In the genomic region with DNA sequence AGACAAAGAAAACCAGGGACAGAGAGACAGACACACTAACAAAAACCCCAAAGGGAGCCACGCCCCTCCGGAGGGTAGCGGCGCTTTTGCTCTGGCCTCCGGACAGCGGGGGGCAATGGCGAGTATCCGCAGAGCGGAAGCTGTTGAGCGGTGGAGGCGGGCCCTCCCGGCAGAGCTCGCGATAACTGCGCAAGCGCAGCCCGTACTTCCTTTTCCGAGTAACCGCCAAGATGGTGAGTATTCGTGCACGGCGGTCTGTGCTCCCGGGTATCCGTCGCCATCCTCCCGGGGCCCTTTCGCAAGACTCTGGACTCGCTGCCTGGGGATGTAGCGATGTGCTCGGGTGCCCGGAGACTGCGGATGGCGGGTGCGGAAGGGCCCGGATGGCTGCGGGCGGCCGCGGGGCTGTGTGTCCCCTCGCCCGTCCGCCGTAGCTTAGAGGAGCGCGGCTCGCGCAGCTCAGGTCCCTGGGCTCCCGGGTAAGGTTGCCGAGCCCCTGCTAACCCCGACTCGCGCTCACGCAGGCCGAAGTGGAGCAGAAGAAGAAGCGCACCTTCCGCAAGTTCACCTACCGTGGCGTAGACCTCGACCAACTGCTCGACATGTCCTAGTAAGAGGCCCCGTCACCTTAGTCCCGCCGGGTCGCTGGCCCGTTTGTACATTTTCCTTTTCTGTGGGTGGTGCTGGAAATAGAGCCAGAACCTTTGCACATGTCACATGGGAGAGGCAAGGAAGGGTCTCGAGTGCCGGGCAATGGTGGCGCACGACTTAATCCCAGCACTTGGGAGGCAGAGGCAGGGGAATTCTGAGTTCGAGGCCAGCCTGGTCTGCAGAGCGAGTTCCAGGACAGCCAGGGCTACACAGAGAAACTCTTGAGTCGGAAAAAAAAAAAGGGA, we compare ENCODE assay signal across 8 mouse cellular contexts. TPM values are rescaled to one million over a fixed set of nuclear protein-coding genes. Genes with fewer than 3 reads are reported as not detected.
DNase-seq lines count a peak whose midpoint lies in the region; ATAC-seq and TF ChIP-seq lines count a peak whose summit lies in the region.

Gene Rps15, plus strand, starts transcription at position 203 of the 896 bp plus-strand sequence.

- H3K27me3 ChIP-seq in C2C12 (ENCODE audit: control insufficient read depth, insufficient read depth, insufficient read length) (peaks cover under 1% of the 10 kb centered on the region), myocyte (ENCODE audit: control insufficient read depth, insufficient read depth, insufficient read length) (no peaks in the 10 kb centered on the region)
- H3K27me3 ChIP-seq in erythroblast, embryonic 14.5 days (ENCODE audit: control insufficient read depth): peaks cover 17% of the 10 kb centered on the region
- peaks cover 10% of the 10 kb centered on the region for H3K27me3 ChIP-seq in heart, embryonic 11.5 days (ENCODE audit: control insufficient read depth, insufficient read depth, low read length)
- peaks cover 5% of the 10 kb centered on the region; the same call in 1 of the 2 replicates for H3K27me3 ChIP-seq in kidney, embryonic 16.5 days (ENCODE audit: insufficient read depth, low read length)
- no peaks in the 10 kb centered on the region for H3K27me3 ChIP-seq in liver, adult 2 months (ENCODE audit: control insufficient read depth, insufficient read depth, low read length)
- H3K27me3 ChIP-seq in splenic B cell, adult 2 months (ENCODE audit: control insufficient read depth, insufficient read depth, low read length, poor library complexity, severe bottlenecking): no peaks in the 10 kb centered on the region

- H3K9me3 ChIP-seq in erythroblast, embryonic 14.5 days (ENCODE audit: control insufficient read depth, low read length): no peaks in the 10 kb centered on the region
- no peaks in the 10 kb centered on the region for H3K9me3 ChIP-seq in heart, embryonic 11.5 days (replicated peaks; ENCODE audit: control insufficient read depth, low read length)
- no peaks in the 10 kb centered on the region for H3K9me3 ChIP-seq in kidney, embryonic 16.5 days (ENCODE audit: low read length)

- WGBS in heart, embryonic 11.5 days (ENCODE audit: insufficient replicate concordance): under 1% methylated on average over 71 of the region's 72 CpGs
- WGBS in kidney, embryonic 16.5 days: under 1% methylated on average over 72 of the region's 72 CpGs
- under 1% methylated on average over 72 of the region's 72 CpGs for WGBS in liver, adult 2 months

- H3ac ChIP-seq in C2C12 (ENCODE audit: control insufficient read depth, insufficient read length, low read depth): peak within 1 kb of the TSS; percentile 74
- peak within 1 kb of the TSS; percentile 67 for H3ac ChIP-seq in myocyte (ENCODE audit: control insufficient read depth, insufficient read length)

- H3K9ac ChIP-seq in heart, embryonic 11.5 days (ENCODE audit: low read depth, low read length): peak within 1 kb of the TSS; percentile 100
- peak within 1 kb of the TSS; percentile 99 for H3K9ac ChIP-seq in kidney, embryonic 16.5 days (replicated peaks; ENCODE audit: low read length)
- peak within 1 kb of the TSS; percentile 95 for H3K9ac ChIP-seq in liver, adult 2 months (ENCODE audit: low read depth, low read length)

- peak; percentile 82 for TF ChIP-seq CTCF in C2C12 (IDR thresholded peaks at IDR 0.05; ENCODE audit: control insufficient read depth, insufficient read depth, insufficient read length)
- peak; percentile 51 for TF ChIP-seq CTCF in brain, embryonic 14.5 days (IDR thresholded peaks at IDR 0.05; ENCODE audit: borderline replicate concordance, extremely low read depth, insufficient read depth, insufficient read length)
- peak; percentile 79 for TF ChIP-seq CTCF in liver, adult 2 months (IDR thresholded peaks at IDR 0.05; ENCODE audit: low read depth, low read length)

- H3K4me1 ChIP-seq in erythroblast, embryonic 14.5 days (ENCODE audit: control insufficient read depth): peaks cover 64% of the 10 kb centered on the region
- H3K4me1 ChIP-seq in heart, embryonic 11.5 days (ENCODE audit: control insufficient read depth, insufficient read depth, low read length): 0 out of 2 replicates have a peak, but pooled peaks cover 8% of the 10 kb centered on the region
- peaks cover 17% of the 10 kb centered on the region for H3K4me1 ChIP-seq in kidney, embryonic 16.5 days (ENCODE audit: insufficient read depth, low read length)
- peaks cover 4% of the 10 kb centered on the region; the same call in 1 of the 2 replicates for H3K4me1 ChIP-seq in liver, adult 2 months (ENCODE audit: control insufficient read depth, insufficient read depth, low read length)

- H3K4me3 ChIP-seq in C2C12 (ENCODE audit: insufficient read depth, poor library complexity, severe bottlenecking) (peak within 1 kb of the TSS; percentile 97), myocyte (peak within 1 kb of the TSS; percentile 94)
- H3K4me3 ChIP-seq in erythroblast, embryonic 14.5 days (replicated peaks): peak within 1 kb of the TSS; percentile 97
- peak within 1 kb of the TSS; percentile 86 for H3K4me3 ChIP-seq in heart, embryonic 11.5 days (ENCODE audit: low read depth, low read length)
- H3K4me3 ChIP-seq in kidney, embryonic 16.5 days (ENCODE audit: low read length): peak within 1 kb of the TSS; percentile 97
- peak within 1 kb of the TSS; percentile 95 for H3K4me3 ChIP-seq in liver, adult 2 months (ENCODE audit: insufficient read depth, low read depth, low read length)

- DNase-seq in brain, embryonic 14.5 days (ENCODE audit: low read depth): peak; percentile 99
- DNase-seq in liver, adult 2 months (ENCODE audit: extremely low read depth, low read depth, low spot score): peak; percentile 80
- peak; percentile 98 for DNase-seq in splenic B cell, adult 2 months (ENCODE audit: low read depth, low spot score)

- H3K79me3 ChIP-seq in C2C12 (ENCODE audit: low read depth): peaks cover 17% of the 10 kb centered on the region

- H3K4me2 ChIP-seq in heart, embryonic 11.5 days: peak within 1 kb of the TSS; percentile 98
- peak within 1 kb of the TSS; percentile 82 for H3K4me2 ChIP-seq in kidney, embryonic 16.5 days (replicated peaks; ENCODE audit: low read depth, low read length)
- H3K4me2 ChIP-seq in myocyte (ENCODE audit: low read depth): peak within 1 kb of the TSS; percentile 84

- peak; percentile 62; the same call in 1 of the 2 replicates for TF ChIP-seq POLR2A in brain, embryonic 14.5 days (IDR thresholded peaks at IDR 0.05; ENCODE audit: borderline replicate concordance, extremely low read depth, insufficient read depth, insufficient read length, poor library complexity, severe bottlenecking)
- peak; percentile 96 for TF ChIP-seq POLR2A in liver, adult 2 months (IDR thresholded peaks at IDR 0.05; ENCODE audit: extremely low read depth, insufficient read depth, low read length)
- peak; percentile 97 for TF ChIP-seq POLR2A in myocyte (IDR thresholded peaks at IDR 0.05; ENCODE audit: insufficient read length, low read depth)

- H3K36me3 ChIP-seq in C2C12 (ENCODE audit: control insufficient read depth, insufficient read depth) (peaks cover 41% of the 10 kb centered on the region), myocyte (ENCODE audit: control insufficient read depth, insufficient read depth) (peaks cover 23% of the 10 kb centered on the region)
- peaks cover 44% of the 10 kb centered on the region for H3K36me3 ChIP-seq in erythroblast, embryonic 14.5 days (ENCODE audit: control insufficient read depth)
- peaks cover 17% of the 10 kb centered on the region for H3K36me3 ChIP-seq in heart, embryonic 11.5 days (ENCODE audit: control insufficient read depth, insufficient read depth, low read length)
- H3K36me3 ChIP-seq in kidney, embryonic 16.5 days (ENCODE audit: insufficient read depth, low read length): peaks cover 26% of the 10 kb centered on the region
- H3K36me3 ChIP-seq in liver, adult 2 months (ENCODE audit: control insufficient read depth, insufficient read depth, low read length): peaks cover 12% of the 10 kb centered on the region
- peaks cover 10% of the 10 kb centered on the region for H3K36me3 ChIP-seq in splenic B cell, adult 2 months (ENCODE audit: control insufficient read depth, insufficient read depth, low read length, poor library complexity, severe bottlenecking)

- peak within 1 kb of the TSS; percentile 92 for H3K27ac ChIP-seq in heart, embryonic 11.5 days (ENCODE audit: low read depth, low read length)
- H3K27ac ChIP-seq in kidney, embryonic 16.5 days (ENCODE audit: low read length): peak within 1 kb of the TSS; percentile 87
- H3K27ac ChIP-seq in liver, adult 2 months (replicated peaks; ENCODE audit: insufficient read depth, low read depth, low read length): peak within 1 kb of the TSS; percentile 61

- H3K79me2 ChIP-seq in C2C12 (ENCODE audit: control insufficient read depth, insufficient read depth): peaks cover 31% of the 10 kb centered on the region
- H3K79me2 ChIP-seq in liver, adult 2 months (ENCODE audit: control insufficient read depth, insufficient read depth, low read length): peaks cover 6% of the 10 kb centered on the region; the same call in 1 of the 2 replicates
- peaks cover 15% of the 10 kb centered on the region for H3K79me2 ChIP-seq in myocyte (ENCODE audit: control insufficient read depth, insufficient read depth)

- ATAC-seq in heart, embryonic 11.5 days (replicated peaks; ENCODE audit: insufficient number of reproducible peaks, low FRiP score, low TSS enrichment): peak; percentile 81
- peak; percentile 89 for ATAC-seq in kidney, embryonic 16.5 days (ENCODE audit: low FRiP score, low TSS enrichment)

TF ChIP-seq in C2C12, 6 proteins besides CTCF, POLR2A, EP300 and RAD21 (continues in another document):
- TF ChIP-seq CEBPB (IDR thresholded peaks at IDR 0.05; ENCODE audit: low read depth) (peak; percentile 35), MAX (IDR thresholded peaks at IDR 0.05) (peak; percentile 59), FOSL1 (IDR thresholded peaks at IDR 0.05; ENCODE audit: insufficient read depth, low read length, poor library complexity, severe bottlenecking) (no peak), MYOD1 (IDR thresholded peaks at IDR 0.05; ENCODE audit: control insufficient read depth, insufficient read length, low read depth) (no peak), USF1 (IDR thresholded peaks at IDR 0.05; ENCODE audit: low read depth) (no peak)

TF ChIP-seq in myocyte, 11 proteins besides CTCF, POLR2A, EP300 and RAD21 (continues in another document):
- no peak for TF ChIP-seq USF1 (IDR thresholded peaks at IDR 0.05; ENCODE audit: low read depth)
- TF ChIP-seq REST (IDR thresholded peaks at IDR 0.05; ENCODE audit: insufficient read depth, insufficient read length): no peak
- TF ChIP-seq CEBPB (IDR thresholded peaks at IDR 0.05; ENCODE audit: insufficient read depth, poor library complexity, severe bottlenecking): no peak
- TF ChIP-seq MAX (IDR thresholded peaks at IDR 0.05; ENCODE audit: low read depth): no peak
- TF ChIP-seq SRF (IDR thresholded peaks at IDR 0.05; ENCODE audit: control insufficient read depth, insufficient read length, low read depth): peak; percentile 51

RNA-seq across cellular contexts. Expression of gene Rps15, which starts in this region (rescaled TPM):
- polyA plus RNA-seq in C2C12 (2012; fragmentation: generic; extraction: Trizol) (5,397 TPM), myocyte (2012; fragmentation: generic; extraction: Trizol) (4,761 TPM)
- 2,157 and 2,683 TPM in 2 replicates for polyA plus RNA-seq in brain, embryonic 14.5 days (2012; rRNA removed)
- 998 and 1,528 TPM in 2 replicates for polyA plus RNA-seq in erythroblast, embryonic 14.5 days (2012)
- 702 and 828 TPM in 2 replicates for polyA plus RNA-seq in heart, embryonic 11.5 days (2014; fragmentation: Nextera tagmentation; extraction: Ambion mirVana)
- 899 and 901 TPM in 2 replicates for polyA plus RNA-seq in kidney, embryonic 16.5 days (2015; fragmentation: Nextera tagmentation; extraction: Ambion mirVana)
- 510 and 571 TPM in 2 replicates for total RNA-seq in liver, adult 2 months (2014; rRNA removed)
- 686 and 1,012 TPM in 2 replicates for polyA plus RNA-seq in liver, adult 2 months (2012; rRNA removed)

Comparison
In these comparisons a context has a peak if more than half of its experiments do, and no peak if none do; other contexts are left out.
1. Peak in every context shown above with its lines: DNase-seq, ATAC-seq, H3K4me3 ChIP-seq and H3K27ac ChIP-seq.